Mouse (Mus musculus) embryo, embryonic 10.5 days (tissue): ENCODE measurements around the gene Gm49378.

ENCODE experiments used
- DNase-seq: peaks from one replicate; pipeline ENCODE4 v3.0.0-alpha.2; 2015; ENCODE audit warnings: low spot score

Gene Gm49378

DNA sequence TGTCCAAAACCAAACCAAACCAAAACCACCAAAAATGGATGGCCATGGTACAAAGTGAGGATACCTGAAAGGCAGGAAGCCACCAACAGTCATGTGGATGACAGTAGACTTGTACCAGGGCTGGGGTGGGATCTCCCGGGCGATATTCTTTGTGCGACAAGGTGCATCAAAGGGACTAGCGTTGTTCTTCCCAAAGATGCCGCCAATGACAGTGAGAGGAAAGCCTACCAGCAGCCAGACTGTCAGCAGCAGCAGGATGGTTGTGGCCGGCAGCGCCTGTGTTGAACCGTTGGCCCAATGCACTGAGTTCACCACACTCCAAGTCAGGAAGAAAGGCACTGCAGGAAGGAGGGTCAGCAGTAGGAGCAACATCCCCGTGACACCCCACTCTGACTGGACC is at the start of gene Gm49378:
Gene Gm49378, minus strand, starts transcription at position 101 of the 400 bp plus-strand sequence.
- DNase-seq = no peak

GRCm38 (mm10) chr14:55682118-55682493 is 44.4 kb upstream of the Gm49378 start:
- no peak for DNase-seq

DNA sequence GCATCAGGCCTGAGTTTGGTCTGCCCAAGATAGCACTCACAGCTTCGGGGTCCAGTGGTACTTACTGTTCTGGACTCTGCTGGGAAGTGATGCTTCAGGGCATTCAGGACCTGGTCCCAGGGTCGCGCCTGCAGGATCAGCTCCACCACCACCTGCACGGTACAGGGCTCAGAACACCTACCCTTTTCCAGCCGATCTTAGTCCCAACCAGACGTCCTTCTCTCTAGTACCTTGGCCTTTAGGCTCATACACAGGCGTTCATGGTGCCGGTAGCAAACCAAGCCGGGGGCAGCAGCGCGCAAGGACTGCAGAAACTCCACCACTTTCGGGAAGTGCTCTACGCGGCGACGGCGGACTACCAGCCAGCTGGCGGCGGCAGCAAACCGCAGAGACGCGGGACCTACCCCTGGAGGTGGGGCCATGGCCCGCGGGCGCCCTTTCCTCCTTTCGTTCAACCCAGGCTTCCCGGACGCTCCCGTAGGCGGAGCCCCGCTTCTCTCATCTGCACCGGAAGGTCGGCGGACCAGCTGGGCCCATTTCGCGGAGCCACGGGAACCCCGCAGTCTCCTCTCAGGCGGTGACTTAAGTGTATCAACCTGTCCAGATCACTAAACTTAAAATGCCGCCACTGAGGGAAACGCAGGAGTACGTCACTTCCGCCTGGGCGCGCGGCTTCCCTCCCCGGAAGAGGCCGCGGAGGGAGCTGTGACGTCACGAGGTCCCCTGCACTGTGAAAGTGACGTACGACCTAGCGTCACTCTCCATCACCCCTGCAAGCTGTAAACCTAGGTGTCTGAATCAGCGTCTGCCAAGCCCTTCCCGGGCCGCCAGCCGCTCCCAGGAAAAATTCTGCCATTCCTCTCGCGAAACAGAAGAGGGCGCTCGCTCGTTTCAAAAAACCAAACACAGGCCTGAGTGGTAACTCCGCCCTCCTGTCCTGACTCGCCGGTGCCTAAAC is 43.7 kb upstream of the Gm49378 start, which contains the start of gene Tinf2:
Gene Tinf2, minus strand, starts transcription at position 661 of the 958 bp plus-strand sequence.
- DNase-seq = peak; percentile 97

GRCm38 (mm10) chr14:55677615-55678014 is 39.9 kb upstream of the Gm49378 start:
- no peak for DNase-seq

GRCm38 (mm10) chr14:55672741-55673060 is 35.0 kb upstream of the Gm49378 start:
- DNase-seq = no peak

DNA sequence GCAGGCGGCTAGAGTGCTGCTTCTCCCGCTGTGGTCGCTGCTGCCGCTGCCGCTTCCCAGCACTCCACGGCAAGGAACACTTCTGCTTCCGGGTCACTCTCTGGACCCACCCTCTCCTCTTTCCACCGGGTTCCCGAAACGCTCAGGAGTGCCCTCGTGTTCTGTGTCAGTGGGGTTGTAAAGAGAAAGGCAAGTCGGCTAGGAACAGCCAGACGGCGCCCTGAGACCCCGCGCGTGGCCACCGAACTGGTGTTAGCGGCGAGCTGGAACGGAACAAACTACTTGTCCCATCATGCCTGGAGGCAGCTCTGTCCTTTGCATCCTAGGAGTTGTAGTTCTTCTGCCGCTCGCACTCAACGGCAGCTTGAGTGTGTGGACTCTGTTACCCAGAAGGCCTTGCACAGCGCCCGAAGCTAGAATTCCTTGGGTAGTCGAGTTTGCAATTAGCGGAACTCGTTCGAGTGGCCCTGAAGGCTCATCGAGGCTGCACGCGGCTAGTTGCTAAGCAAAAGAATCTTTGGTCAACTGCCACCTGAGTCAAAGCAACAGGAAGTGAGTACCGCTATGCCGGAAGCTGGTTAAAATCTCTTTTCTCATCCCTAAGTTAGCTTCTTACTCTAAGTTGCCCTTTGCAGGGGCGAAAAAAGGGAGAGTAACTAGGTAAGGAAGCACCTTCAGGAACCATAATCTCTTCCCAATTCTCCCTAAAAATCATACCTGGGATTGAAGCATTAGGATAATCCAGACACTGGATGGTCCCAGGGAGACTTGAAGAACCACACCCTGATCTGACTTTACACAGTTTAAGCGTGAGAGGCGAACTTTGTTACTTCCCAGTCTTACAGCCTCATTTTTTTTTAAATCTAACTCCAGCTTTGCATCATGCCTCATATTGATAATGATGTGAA is 34.4 kb upstream of the Gm49378 start, which contains the start of the genes Gmpr2 and Nedd8:
Gene Gmpr2, plus strand, starts transcription at position 109 of the 908 bp plus-strand sequence.
Gene Nedd8, minus strand, starts transcription at position 292 of the 908 bp plus-strand sequence.
- peak; percentile 97 for DNase-seq

DNA sequence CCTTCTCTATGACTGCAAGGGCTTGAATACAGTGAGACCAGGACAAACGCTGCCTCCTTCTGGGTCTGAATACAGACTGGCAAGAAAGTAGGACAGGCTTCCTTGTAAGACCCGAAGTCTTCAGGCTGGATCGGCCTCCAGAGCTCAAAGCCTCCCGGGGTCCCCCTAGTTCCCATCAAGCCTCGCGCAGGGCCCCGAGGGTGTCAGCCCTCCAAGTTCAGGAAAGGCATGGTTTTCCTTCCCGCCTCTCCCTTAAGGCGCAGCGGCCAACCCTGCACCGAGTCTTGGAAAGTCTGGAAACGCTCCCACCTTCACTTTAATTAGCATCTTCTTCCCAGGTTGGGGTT is 33.8 kb upstream of the Gm49378 start:
- no peak for DNase-seq

DNA sequence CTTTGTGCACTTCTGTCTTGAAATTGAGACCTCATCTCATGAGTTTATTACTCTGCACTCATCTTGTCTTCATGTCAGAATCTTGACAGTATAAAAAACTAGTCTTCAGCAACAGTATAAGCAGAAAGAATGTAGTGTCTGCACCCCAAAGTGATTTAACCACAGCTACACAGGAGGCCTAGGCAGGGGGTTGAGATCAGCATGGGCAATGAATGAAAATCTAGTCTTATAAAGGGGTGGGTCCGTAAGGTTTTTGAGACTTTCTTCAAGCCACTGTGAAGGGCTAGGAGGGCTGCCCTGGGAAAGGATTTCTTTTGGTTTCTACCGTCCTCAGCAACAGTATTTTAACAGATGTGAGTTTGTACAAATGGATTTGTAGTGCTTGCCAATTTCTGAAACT is 22.9 kb upstream of the Gm49378 start:
- no peak for DNase-seq

DNA sequence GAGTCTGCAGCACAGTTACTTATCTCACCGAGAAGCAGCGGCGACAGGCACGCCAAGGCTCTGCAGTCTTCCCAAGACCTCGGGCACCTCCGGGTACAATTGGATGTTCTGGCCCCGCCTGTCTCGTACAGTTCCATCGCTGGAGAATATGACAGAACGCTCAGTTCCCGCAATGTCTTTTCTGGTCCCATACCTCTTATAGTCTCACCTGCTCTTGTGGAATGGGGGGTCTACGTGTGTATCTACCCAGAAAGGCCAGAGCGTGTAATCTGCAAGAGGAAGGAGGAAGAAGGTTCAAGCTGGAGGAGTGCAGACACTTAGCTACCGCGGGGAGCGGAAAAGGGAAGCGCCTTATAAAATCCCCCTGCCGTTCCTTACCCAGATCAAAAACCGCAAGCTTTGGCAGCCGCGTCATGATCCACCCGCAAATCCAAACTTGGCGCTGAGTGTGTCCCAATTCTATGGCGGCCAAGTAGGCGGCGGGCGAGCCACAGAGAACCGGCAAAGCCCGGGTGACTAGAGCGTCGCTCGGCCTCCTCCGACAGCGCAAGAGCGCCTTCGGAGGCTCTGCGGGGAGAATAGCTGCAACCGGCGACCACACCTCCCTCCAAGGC is 22.4 kb upstream of the Gm49378 start, which contains the start of gene Mdp1:
Gene Mdp1, minus strand, starts transcription at position 549 of the 614 bp plus-strand sequence.
- DNase-seq = peak; percentile 92

GRCm38 (mm10) chr14:55658011-55658410 is 20.3 kb upstream of the Gm49378 start:
- no peak for DNase-seq

- no peak for DNase-seq
These were observed 19.2 kb upstream of the Gm49378 start for GRCm38 (mm10) chr14:55656935-55657334.

- no peak for DNase-seq
These were observed 13.8 kb upstream of the Gm49378 start for GRCm38 (mm10) chr14:55651528-55651927.

GRCm38 (mm10) chr14:55649884-55650283 is 12.2 kb upstream of the Gm49378 start, which contains the start of gene Tssk4:
Gene Tssk4 (plus strand): TSS chr14:55650184.
- DNase-seq = no peak

DNA sequence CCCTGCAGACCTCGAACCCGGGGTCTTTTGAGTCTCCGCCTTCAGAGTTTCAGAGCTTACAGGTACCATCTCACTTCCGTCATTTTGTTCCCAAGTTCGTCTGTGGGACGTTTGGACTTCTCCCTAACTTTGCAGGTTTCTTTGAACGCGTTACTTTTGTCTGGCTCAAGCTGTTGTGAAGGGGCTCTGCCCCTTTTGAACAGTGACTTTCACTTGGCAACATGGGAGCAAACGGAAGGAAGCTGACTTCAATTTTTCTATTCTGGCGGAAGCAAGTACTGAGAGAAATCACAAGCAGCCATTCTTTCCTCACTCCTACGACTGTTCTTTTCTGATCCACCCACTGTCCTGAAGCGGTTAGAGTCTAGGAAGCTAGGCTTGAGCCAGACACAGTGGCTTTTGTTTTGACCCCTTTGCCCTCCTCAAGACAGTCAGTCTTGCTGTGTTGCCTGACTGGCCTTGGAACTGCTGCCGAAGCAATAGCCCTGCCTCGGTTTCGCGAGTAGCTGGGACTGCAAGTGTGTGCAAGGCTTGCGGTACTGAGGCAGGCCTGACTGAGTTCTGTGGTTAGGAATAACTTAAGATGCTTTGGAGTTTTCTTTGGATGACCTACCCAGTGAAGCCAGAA is 6.7 kb upstream of the Gm49378 start:
- DNase-seq = peak; percentile 21

DNA sequence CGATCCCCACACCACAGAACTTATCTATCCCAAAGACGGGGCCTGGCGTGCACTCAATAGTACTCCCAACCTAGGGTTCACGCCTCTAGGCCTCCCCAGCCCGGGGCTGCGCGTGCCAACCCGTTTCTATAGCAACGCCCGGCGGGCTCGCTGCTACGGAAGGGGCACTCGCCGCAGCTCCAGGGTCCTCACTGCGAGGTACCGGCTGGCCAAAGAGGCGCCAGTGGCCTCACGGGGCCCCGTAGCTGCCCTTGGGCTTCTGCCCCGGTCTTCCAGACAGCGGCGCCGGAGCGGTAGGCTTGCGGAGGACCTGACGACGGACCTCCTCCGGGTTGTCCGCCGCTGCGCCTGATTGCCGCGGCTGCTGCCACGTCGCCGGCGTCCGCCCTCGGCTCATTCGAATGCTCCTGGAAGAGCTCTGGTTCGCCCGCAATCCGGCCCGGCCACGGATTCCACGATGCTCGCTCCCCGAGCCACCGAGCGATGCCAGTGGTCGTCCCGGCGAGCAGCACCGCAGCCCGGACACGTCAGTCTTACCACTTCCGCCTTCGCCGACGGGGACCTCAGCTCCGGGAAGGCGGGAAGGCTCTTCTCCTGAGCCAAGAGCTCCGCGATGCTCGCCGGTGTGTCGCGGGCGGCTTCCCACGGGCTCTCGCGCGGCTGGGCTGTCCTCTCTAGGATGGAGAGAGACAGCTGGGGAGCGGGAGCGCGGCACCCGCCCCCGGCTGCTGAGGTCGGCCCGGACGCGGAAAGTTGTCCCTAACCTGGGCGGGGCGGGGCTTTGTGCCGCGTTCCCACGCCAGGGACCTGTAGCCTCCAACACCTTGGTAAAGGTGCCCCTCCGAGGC is 5.6 kb upstream of the Gm49378 start, which contains the start of gene Tm9sf1:
Gene Tm9sf1, minus strand, starts transcription at position 747 of the 848 bp plus-strand sequence.
- peak; percentile 84 for DNase-seq

DNA sequence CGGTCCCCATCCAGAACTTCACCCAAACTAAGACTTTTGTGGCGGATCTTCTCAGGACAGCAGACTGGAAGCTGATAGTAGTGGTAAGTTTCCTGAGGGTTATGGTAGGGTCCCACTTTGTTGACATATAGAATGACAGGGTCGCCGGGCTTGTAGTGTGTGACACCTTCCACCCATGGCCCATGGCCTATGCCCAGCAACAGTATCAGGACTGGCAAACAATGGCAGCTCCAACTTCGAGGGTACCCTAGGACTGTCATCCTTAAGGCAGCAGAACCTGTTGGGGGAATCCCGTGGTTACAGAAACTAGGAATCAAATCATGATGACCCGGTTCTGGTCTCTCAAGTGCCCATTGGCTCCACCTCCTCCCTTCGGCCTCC is 5.0 kb upstream of the Gm49378 start:
- DNase-seq = no peak

DNA sequence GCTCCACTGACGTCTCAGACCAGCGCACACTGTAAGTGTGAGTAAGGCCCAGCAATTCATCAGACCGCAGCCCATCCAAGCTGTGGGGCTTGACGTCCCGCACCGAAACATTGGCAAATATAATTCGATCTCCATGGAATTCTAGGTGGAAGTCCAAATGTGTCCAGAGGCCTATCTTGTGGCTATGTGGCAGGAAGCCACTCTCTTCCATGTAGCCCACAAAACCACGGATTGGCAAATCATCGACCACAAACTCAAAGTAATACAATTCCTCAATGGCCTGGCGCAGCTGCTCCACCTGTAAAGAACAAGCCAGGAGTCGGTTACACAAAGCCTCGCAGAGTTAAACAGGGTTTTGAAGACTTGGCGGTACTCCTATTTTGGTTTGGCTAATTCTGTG is 3.6 kb upstream of the Gm49378 start:
- DNase-seq = no peak

- no peak for DNase-seq
These were observed 3.1 kb upstream of the Gm49378 start for GRCm38 (mm10) chr14:55640816-55641215.

DNA sequence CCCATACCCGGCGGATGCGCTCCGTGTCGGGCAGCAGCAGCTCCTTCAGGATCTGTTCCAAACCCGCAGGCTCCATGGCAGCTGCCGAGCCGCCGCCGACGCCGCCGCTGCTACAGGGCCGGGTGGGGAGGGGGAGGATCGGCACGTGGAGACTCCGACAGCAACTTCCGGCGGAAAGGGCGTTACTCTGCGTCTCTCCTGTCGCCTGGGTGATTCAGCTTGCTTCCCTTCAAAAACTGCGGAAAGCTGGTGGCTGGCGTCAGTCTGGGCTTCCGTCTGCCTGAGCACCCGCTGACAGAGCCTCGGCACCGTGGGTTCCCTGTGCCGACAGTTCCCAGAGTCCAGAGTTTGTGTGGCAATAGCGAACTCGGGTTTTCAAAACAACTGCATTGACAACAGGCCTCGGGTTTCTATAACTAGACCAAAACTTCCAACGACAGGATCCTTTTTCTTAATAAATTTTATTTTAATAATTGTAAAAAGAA is 2.1 kb downstream of the Gm49378 start, which contains the start of gene Ipo4:
Gene Ipo4, minus strand, starts transcription at position 435 of the 485 bp plus-strand sequence.
- DNase-seq = peak; percentile 96

- DNase-seq = no peak
These were observed 2.7 kb downstream of the Gm49378 start for GRCm38 (mm10) chr14:55634874-55635522.
